Mouse (Mus musculus) central nervous system, embryonic 11.5 days (tissue): ENCODE measurements around the gene Samd4. TPM values are rescaled to one million over a fixed set of nuclear protein-coding genes. Genes with fewer than 3 reads are reported as not detected.

Source experiments
- polyA plus RNA-seq: library from polyadenylated mRNA; depleted of rRNA; stranded (reverse); fragments of >200 nt; gene quantifications from 2 replicates; pipeline ENCODE4 v1.2.3, GENCODE M21; 2012; rRNA removed

Gene Samd4
- 8.1 and 10.8 TPM in 2 replicates for polyA plus RNA-seq

GRCm38 (mm10) chr14:46882431-46883067, at the start of gene Samd4:
Gene Samd4 (plus strand): TSS chr14:46882854.

Other genes starting within 250 kb of the Samd4 start
- gene Cdkn3, start 122.3 kb upstream of the Samd4 start, polyA plus RNA-seq, result 18.0 and 26.2 TPM in 2 replicates
- 45.9 and 98.0 TPM in 2 replicates for gene Cnih1, start 94.4 kb upstream of the Samd4 start, polyA plus RNA-seq
- 33.3 and 56.8 TPM in 2 replicates for gene Gmfb, start 60.6 kb upstream of the Samd4 start, polyA plus RNA-seq
- 23.0 and 33.4 TPM in 2 replicates for gene Cgrrf1, start 50.7 kb upstream of the Samd4 start, polyA plus RNA-seq